Mouse (Mus musculus): Measurements from ENCODE around the gene Gins2. TPM values are rescaled to one million over a fixed set of nuclear protein-coding genes. Genes with fewer than 3 reads are reported as not detected.

Gene Gins2
- total and polyA plus RNA-seq, 3 experiments: 39.6 to 150 (median 49.3) TPM

Other genes starting within 250 kb of the Gins2 start
- 2.0 and 2.3 TPM in 2 replicates for gene 1190005I06Rik, start 58.3 kb upstream of the Gins2 start, total RNA-seq (2012; rRNA removed)
- 1 to 10 TPM in 1 of 2 experiments, not detected in 1; 2.1 TPM for gene 1190005I06Rik, start 58.3 kb upstream of the Gins2 start, polyA plus RNA-seq (2012; ENCODE audit: insufficient read depth in 1 of 2, insufficient read length in 2 of 2, low read depth in 1 of 2, low replicate concordance in 2 of 2, missing spikeins in 1 of 2)
- gene Gm27021, start 78.8 kb upstream of the Gins2 start, total RNA-seq (2012; rRNA removed): 0.54 TPM in 1 of 2 replicates, not detected in the other
- gene Gm27021, start 78.8 kb upstream of the Gins2 start, polyA plus RNA-seq (2012; ENCODE audit: insufficient read depth in 1 of 2, insufficient read length in 2 of 2, low read depth in 1 of 2, low replicate concordance in 2 of 2, missing spikeins in 1 of 2): under 1 TPM in 1 of 2 experiments, not detected in 1; 0.21 TPM
- 1,299 and 1,431 TPM in 2 replicates for gene Cox4i1, start 78.9 kb upstream of the Gins2 start, total RNA-seq (2012; rRNA removed)
- gene Cox4i1, start 78.9 kb upstream of the Gins2 start, polyA plus RNA-seq (2012; ENCODE audit: insufficient read depth in 1 of 2, insufficient read length in 2 of 2, low read depth in 1 of 2, low replicate concordance in 2 of 2, missing spikeins in 1 of 2): 1,000 to 10,000 TPM; 1,011 to 2,173 TPM
- 180 and 187 TPM in 2 replicates for gene Emc8, start 79.3 kb upstream of the Gins2 start, total RNA-seq (2012; rRNA removed)
- 100 to 1,000 TPM in 1 of 2 experiments, not detected in 1; 269 TPM for gene Emc8, start 79.3 kb upstream of the Gins2 start, polyA plus RNA-seq (2012; ENCODE audit: insufficient read depth in 1 of 2, insufficient read length in 2 of 2, low read depth in 1 of 2, low replicate concordance in 2 of 2, missing spikeins in 1 of 2)
- not detected in 2 replicates for gene Irf8, start 147.1 kb upstream of the Gins2 start, total RNA-seq (2012; rRNA removed)
- not detected for gene Irf8, start 147.1 kb upstream of the Gins2 start, polyA plus RNA-seq (2012; ENCODE audit: insufficient read depth in 1 of 2, insufficient read length in 2 of 2, low read depth in 1 of 2, low replicate concordance in 2 of 2, missing spikeins in 1 of 2)